Mouse (Mus musculus) myocyte (in vitro differentiated cells): ENCODE results near the gene Cpox.

ENCODE experiments used
- CEBPB ChIP-seq: IDR thresholded peaks from 2 replicates; pipeline ENCODE4 v1.6.1; 2011; ENCODE audit warnings: mild to moderate bottlenecking, moderate library complexity; ENCODE audit not compliant: poor library complexity, insufficient read depth, severe bottlenecking
- E2F4 ChIP-seq: IDR thresholded peaks from one replicate; pipeline ENCODE4 v1.6.1; 2011; ENCODE audit warnings: mild to moderate bottlenecking, control low read depth, moderate library complexity; ENCODE audit not compliant: insufficient read depth
- MAX ChIP-seq: IDR thresholded peaks from one replicate; pipeline ENCODE4 v1.6.1; 2011; ENCODE audit warnings: low read depth, mild to moderate bottlenecking, control low read depth
- MYOD1 ChIP-seq, 3 experiments: IDR thresholded peaks; one replicate each; pipeline ENCODE4 v1.6.1; 2011; ENCODE audit warnings: control low read depth in 2 of 3, low read depth in 2 of 3, mild to moderate bottlenecking in 2 of 3, moderate library complexity in 1 of 3; ENCODE audit not compliant: insufficient read length in 2 of 3, control insufficient read depth in 1 of 3
- POLR2A ChIP-seq: IDR thresholded peaks from one replicate; pipeline ENCODE4 v1.6.1; 2011; ENCODE audit warnings: low read depth, mild to moderate bottlenecking, control low read depth, moderate library complexity; ENCODE audit not compliant: insufficient read length
- POLR2AphosphoS2 ChIP-seq: IDR thresholded peaks from one replicate; pipeline ENCODE4 v1.6.1; 2011; ENCODE audit warnings: low read depth, control low read depth; ENCODE audit not compliant: insufficient read length
- SRF ChIP-seq: IDR thresholded peaks from one replicate; pipeline ENCODE4 v1.6.1; 2011; ENCODE audit warnings: low read depth; ENCODE audit not compliant: control insufficient read depth, insufficient read length
- TCF12 ChIP-seq: IDR thresholded peaks from one replicate; pipeline ENCODE4 v1.6.1; 2011; ENCODE audit warnings: mild to moderate bottlenecking, control low read depth; ENCODE audit not compliant: poor library complexity, insufficient read depth, severe bottlenecking
- TCF3 ChIP-seq: IDR thresholded peaks from one replicate; pipeline ENCODE4 v1.6.1; 2011; ENCODE audit warnings: low read depth, control low read depth; ENCODE audit not compliant: insufficient read length
- USF1 ChIP-seq: IDR thresholded peaks from one replicate; pipeline ENCODE4 v1.6.1; 2011; ENCODE audit warnings: low read depth, mild to moderate bottlenecking, control low read depth, moderate library complexity

DNA sequence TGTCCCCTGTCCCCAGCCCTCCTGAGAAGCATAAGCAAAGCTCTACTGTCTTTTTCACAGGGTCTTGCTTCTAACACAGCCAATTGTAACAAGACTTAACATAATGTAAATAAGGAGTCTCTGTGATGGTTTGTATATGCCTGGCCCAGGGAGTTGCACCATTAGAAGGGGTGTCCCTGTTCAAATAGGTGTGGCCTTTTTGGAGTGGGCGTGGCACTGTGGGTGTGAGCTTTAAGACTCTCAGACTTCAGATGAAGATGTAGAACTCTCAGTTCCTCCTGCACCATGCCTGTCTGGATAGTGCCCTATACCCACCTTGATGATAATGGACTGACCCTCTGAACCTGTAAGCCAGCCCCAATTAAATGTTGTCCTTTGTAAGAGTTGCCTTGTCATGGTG is 68.7 kb downstream of the Cpox start:
- TF ChIP-seq POLR2A (no peak), E2F4 (no peak), CEBPB (no peak), MYOD1 (IDR thresholded peaks at IDR 0.05; ENCODE audit: control insufficient read depth in 1 of 3, insufficient read length in 2 of 3, low read depth in 2 of 3) (no peak), TCF3 (no peak), SRF (no peak), TCF12 (no peak), USF1 (no peak), POLR2AphosphoS2 (no peak), MAX (no peak)
